Mouse (Mus musculus) hindbrain, embryonic 10.5 days (tissue): Measurements from ENCODE around the gene Supt7l. TPM values are rescaled to one million over a fixed set of nuclear protein-coding genes. Genes with fewer than 3 reads are reported as not detected.

ENCODE experiments used
- DNase-seq: peaks from one replicate; pipeline ENCODE4 v3.0.0-alpha.2; 2017; ENCODE audit warnings: low spot score
- H3K27ac ChIP-seq: fragments of 300-500 bp; sonication (generic); 2 replicates; pipeline ENCODE4 v1.5.1; 2016; ENCODE audit warnings: mild to moderate bottlenecking, moderate library complexity
- H3K27me3 ChIP-seq: fragments of 300-500 bp; sonication (generic); 2 replicates; pipeline ENCODE4 v1.6.1; 2016; ENCODE audit warnings: mild to moderate bottlenecking; ENCODE audit not compliant: poor library complexity, insufficient read depth, severe bottlenecking
- H3K36me3 ChIP-seq: fragments of 300-500 bp; sonication (generic); 2 replicates; pipeline ENCODE4 v1.6.1; 2016; ENCODE audit warnings: mild to moderate bottlenecking, moderate library complexity
- H3K4me1 ChIP-seq: fragments of 300-500 bp; sonication (generic); replicated peaks from 2 replicates; pipeline ENCODE4 v1.6.1; 2016; ENCODE audit warnings: mild to moderate bottlenecking
- H3K4me3 ChIP-seq: fragments of 300-500 bp; sonication (generic); 2 replicates; pipeline ENCODE4 v1.5.1; 2016; ENCODE audit warnings: mild to moderate bottlenecking, moderate library complexity
- H3K9me3 ChIP-seq: fragments of 300-500 bp; sonication (generic); 2 replicates; pipeline ENCODE4 v1.6.1; 2016; ENCODE audit warnings: mild to moderate bottlenecking, moderate library complexity
- WGBS: fragments of 180-500 bp; shearing (Covaris S2); methylation state at CpG from one replicate; pipeline ENCODE4 v1.1.7; 2016; 5-methylcytosine and 5-hydroxymethylcytosine counted together
- polyA plus RNA-seq: library from polyadenylated mRNA; unstranded; fragments of >200 nt; fragmentation: Nextera tagmentation; extraction: Ambion mirVana; gene quantifications from 2 replicates; pipeline ENCODE4 v1.2.1, GENCODE M21; 2016

The Supt7l gene
- polyA plus RNA-seq, 1 experiment from 2014 or later, result 26.9 TPM

GRCm38 (mm10) chr5:31480536-31480935 lies 47.1 kb downstream of the Supt7l start:
- Histone ChIP-seq H3K27me3 (no peaks in the 10 kb centered on the region), H3K4me3 (no peak overlapping the region), H3K27ac (no peak overlapping the region), H3K9me3 (no peaks in the 10 kb centered on the region), H3K36me3 (peaks cover 95% of the 10 kb centered on the region), H3K4me1 (no peaks in the 10 kb centered on the region)
- no peak for DNase-seq
- 89% methylated on average over 4 of the region's 4 CpGs for WGBS

- 73% methylated on average over 7 of the region's 7 CpGs for WGBS
- Histone ChIP-seq H3K27me3 (no peaks in the 10 kb centered on the region), H3K36me3 (peaks cover 98% of the 10 kb centered on the region), H3K9me3 (no peaks in the 10 kb centered on the region), H3K4me3 (no peak overlapping the region), H3K4me1 (no peaks in the 10 kb centered on the region), H3K27ac (no peak overlapping the region)
- peak; percentile 44 for DNase-seq
Measured at GRCm38 (mm10) chr5:31470334-31470733, 57.3 kb downstream of the Supt7l start.

GRCm38 (mm10) chr5:31469711-31470110 lies 57.9 kb downstream of the Supt7l start:
- DNase-seq, result no peak
- Histone ChIP-seq H3K36me3 (peaks cover 95% of the 10 kb centered on the region), H3K4me3 (no peak overlapping the region), H3K27ac (no peak overlapping the region), H3K27me3 (no peaks in the 10 kb centered on the region), H3K4me1 (no peaks in the 10 kb centered on the region), H3K9me3 (no peaks in the 10 kb centered on the region)
- 90% methylated on average over 6 of the region's 6 CpGs for WGBS

GRCm38 (mm10) chr5:31467798-31468197 lies 59.8 kb downstream of the Supt7l start:
- DNase-seq, result no peak
- H3K27me3 ChIP-seq, result no peaks in the 10 kb centered on the region
- H3K27ac ChIP-seq, result no peak overlapping the region
- H3K4me1 ChIP-seq, result no peaks in the 10 kb centered on the region
- H3K9me3 ChIP-seq, result no peaks in the 10 kb centered on the region
- no peak overlapping the region for H3K4me3 ChIP-seq
- peaks cover 79% of the 10 kb centered on the region for H3K36me3 ChIP-seq
- 94% methylated on average over 3 of the region's 3 CpGs for WGBS

Other genes starting within 250 kb of the Supt7l start
- gene Ift172, start 236.7 kb downstream of the Supt7l start, polyA plus RNA-seq, result 35.2 and 39.7 TPM in 2 replicates
- 47.3 and 55.6 TPM in 2 replicates for gene Fndc4, start 231.7 kb downstream of the Supt7l start, polyA plus RNA-seq
- 0.14 TPM in 1 of 2 replicates, not detected in the other for gene Gckr, start 230.4 kb downstream of the Supt7l start, polyA plus RNA-seq
- gene Zfp512, start 75.4 kb downstream of the Supt7l start, polyA plus RNA-seq, result 74.9 and 81.3 TPM in 2 replicates
- not detected in 2 replicates for gene 4930548H24Rik, start 42.1 kb downstream of the Supt7l start, polyA plus RNA-seq
- gene Gpn1, start 33.1 kb downstream of the Supt7l start, polyA plus RNA-seq, result 90.8 and 98.5 TPM in 2 replicates
- 24.0 and 29.5 TPM in 2 replicates for gene Slc4a1ap, start 812 bp downstream of the Supt7l start, polyA plus RNA-seq
- 240 and 250 TPM in 2 replicates for gene Mrpl33, start 69.1 kb upstream of the Supt7l start, polyA plus RNA-seq
- gene Rbks, start 169.8 kb upstream of the Supt7l start, polyA plus RNA-seq, result 4.3 and 4.5 TPM in 2 replicates
- gene Babam2, start 169.9 kb upstream of the Supt7l start, polyA plus RNA-seq, result 36.8 and 48.5 TPM in 2 replicates